In the genomic region with DNA sequence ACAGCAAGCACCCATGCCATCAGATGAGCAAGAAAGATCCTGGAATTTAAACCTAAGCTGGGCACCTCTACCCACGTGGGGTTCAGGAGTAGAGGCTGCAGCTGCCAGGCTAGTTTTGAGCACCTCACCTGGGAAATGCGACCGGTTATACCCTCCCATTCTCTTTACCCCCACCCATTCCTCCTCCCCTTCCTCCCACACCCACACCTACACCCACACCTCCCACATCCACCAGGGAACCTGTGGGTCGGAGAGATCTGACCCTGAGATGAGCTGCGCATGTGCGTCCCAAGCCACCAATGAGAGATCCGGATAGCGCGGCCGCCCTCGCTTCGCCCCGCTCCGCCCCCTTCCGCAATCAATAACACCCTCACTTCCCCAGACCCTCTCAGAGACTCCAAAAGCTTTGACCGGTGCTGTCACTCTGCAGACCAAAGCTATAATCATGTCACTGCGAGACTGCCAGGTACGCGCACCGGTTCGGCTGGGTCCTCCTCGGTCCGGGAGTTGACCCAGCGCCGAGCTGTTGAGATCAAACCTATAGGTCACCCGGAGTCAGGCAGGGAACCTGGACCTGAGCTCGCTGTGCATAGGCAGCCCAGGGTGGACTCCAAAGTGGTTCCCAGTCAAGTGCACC, we compare ENCODE assay signal across 8 mouse cellular contexts. TPM values are rescaled to one million over a fixed set of nuclear protein-coding genes. Genes with fewer than 3 reads are reported as not detected.
DNase-seq lines count a peak whose midpoint lies in the region; ATAC-seq lines count a peak whose summit lies in the region.

Gene Ttc38 (plus strand): TSS at position 353 of the 637 bp plus-strand sequence.

- peak within 1 kb of the TSS; percentile 59 for H3K9ac ChIP-seq in forebrain, embryonic 11.5 days (ENCODE audit: low read length)
- H3K9ac ChIP-seq in heart, embryonic 15.5 days = peak within 1 kb of the TSS; percentile 69
- H3K9ac ChIP-seq in liver, embryonic 13.5 days = peak within 1 kb of the TSS; percentile 74
- H3K9ac ChIP-seq in stomach, embryonic 15.5 days = peak within 1 kb of the TSS; percentile 14; the same call in 1 of the 2 replicates

- peak within 1 kb of the TSS; percentile 52 for H3K4me3 ChIP-seq in forebrain, embryonic 11.5 days (ENCODE audit: low read depth, low read length)
- H3K4me3 ChIP-seq in heart, embryonic 15.5 days = peak within 1 kb of the TSS; percentile 67
- H3K4me3 ChIP-seq in liver, embryonic 13.5 days (replicated peaks) = peak within 1 kb of the TSS; percentile 67
- H3K4me3 ChIP-seq in stomach, embryonic 15.5 days (replicated peaks) = peak within 1 kb of the TSS; percentile 51

- WGBS in forebrain, embryonic 11.5 days = 2% methylated on average over 27 of the region's 27 CpGs
- 1% methylated on average over 27 of the region's 27 CpGs for WGBS in heart, embryonic 15.5 days
- 1% methylated on average over 27 of the region's 27 CpGs for WGBS in liver, embryonic 13.5 days (ENCODE audit: insufficient replicate concordance)
- WGBS in stomach, embryonic 15.5 days = under 1% methylated on average over 27 of the region's 27 CpGs

- no peaks in the 10 kb centered on the region for H3K27me3 ChIP-seq in forebrain, embryonic 11.5 days (ENCODE audit: control insufficient read depth, insufficient read depth, low read length)
- no peaks in the 10 kb centered on the region for H3K27me3 ChIP-seq in heart, embryonic 15.5 days
- no peaks in the 10 kb centered on the region for H3K27me3 ChIP-seq in liver, embryonic 13.5 days
- H3K27me3 ChIP-seq in stomach, embryonic 15.5 days (replicated peaks) = no peaks in the 10 kb centered on the region

- H3K27ac ChIP-seq in forebrain, embryonic 11.5 days (ENCODE audit: low read depth, low read length) = no peak within 1 kb of the TSS
- H3K27ac ChIP-seq in heart, embryonic 15.5 days = no peak within 1 kb of the TSS
- H3K27ac ChIP-seq in liver, embryonic 13.5 days = peak within 1 kb of the TSS; percentile 72
- no peak within 1 kb of the TSS for H3K27ac ChIP-seq in stomach, embryonic 15.5 days

- H3K36me3 ChIP-seq in forebrain, embryonic 11.5 days (ENCODE audit: control insufficient read depth, insufficient read depth, low read length) = no peaks in the 10 kb centered on the region
- no peaks in the 10 kb centered on the region for H3K36me3 ChIP-seq in heart, embryonic 15.5 days
- H3K36me3 ChIP-seq in liver, embryonic 13.5 days = peaks cover 9% of the 10 kb centered on the region; the same call in 1 of the 2 replicates
- H3K36me3 ChIP-seq in stomach, embryonic 15.5 days = no peaks in the 10 kb centered on the region

- H3K4me2 ChIP-seq in forebrain, embryonic 11.5 days (ENCODE audit: low read depth, low read length, severe bottlenecking) = peak within 1 kb of the TSS; percentile 84
- peak within 1 kb of the TSS; percentile 87 for H3K4me2 ChIP-seq in heart, embryonic 15.5 days
- peak within 1 kb of the TSS; percentile 76 for H3K4me2 ChIP-seq in liver, embryonic 13.5 days
- H3K4me2 ChIP-seq in stomach, embryonic 15.5 days = peak within 1 kb of the TSS; percentile 78

- peak; percentile 86 for ATAC-seq in forebrain, embryonic 11.5 days (replicated peaks; ENCODE audit: low FRiP score)
- ATAC-seq in heart, embryonic 15.5 days (replicated peaks; ENCODE audit: insufficient number of reproducible peaks, insufficient read depth, low FRiP score, low read depth) = peak; percentile 83
- peak; percentile 87 for ATAC-seq in liver, embryonic 13.5 days (ENCODE audit: low read depth)
- ATAC-seq in stomach, embryonic 15.5 days (ENCODE audit: insufficient read depth, low FRiP score, low read depth) = peak; percentile 92

- H3K4me1 ChIP-seq in forebrain, embryonic 11.5 days (replicated peaks; ENCODE audit: control insufficient read depth, insufficient read depth, low read length) = no peaks in the 10 kb centered on the region
- peaks cover 15% of the 10 kb centered on the region for H3K4me1 ChIP-seq in heart, embryonic 15.5 days (replicated peaks)
- peaks cover 40% of the 10 kb centered on the region for H3K4me1 ChIP-seq in liver, embryonic 13.5 days (replicated peaks)
- H3K4me1 ChIP-seq in stomach, embryonic 15.5 days = 0 out of 2 replicates have a peak, but pooled peaks cover 6% of the 10 kb centered on the region

- DNase-seq in CD8-positive naive resting alpha-beta T cell, adult 2 months (ENCODE audit: low read depth in 2 of 2, low spot score in 2 of 2) = peak; percentile 45 to 54
- peak; percentile 70 for DNase-seq in c-Kit-positive CD71-positive TER-119-negative erythroid progenitor cells, embryonic 14.5 days (ENCODE audit: low read depth)
- DNase-seq in forebrain, embryonic 11.5 days (ENCODE audit: low spot score) = peak; percentile 84
- DNase-seq in kidney, postnatal 25 days = peak; percentile 93 to 96
- DNase-seq in liver, embryonic 13.5 days = peak; percentile 73
- peak; percentile 77 for DNase-seq in neural tube, embryonic 10.5 days (ENCODE audit: extremely low spot score, low spot score)

- no peaks in the 10 kb centered on the region for H3K9me3 ChIP-seq in forebrain, embryonic 11.5 days (ENCODE audit: control insufficient read depth, low read length)
- H3K9me3 ChIP-seq in heart, embryonic 15.5 days (replicated peaks) = no peaks in the 10 kb centered on the region
- H3K9me3 ChIP-seq in liver, embryonic 13.5 days (replicated peaks) = no peaks in the 10 kb centered on the region
- H3K9me3 ChIP-seq in stomach, embryonic 15.5 days = no peaks in the 10 kb centered on the region

RNA-seq across cellular contexts. Expression of gene Ttc38, which starts in this region (rescaled TPM):
- 2.5 and 2.8 TPM in 2 replicates for polyA plus RNA-seq in forebrain, embryonic 11.5 days (2014; fragmentation: Nextera tagmentation; extraction: Ambion mirVana)
- 4.1 and 5.7 TPM in 2 replicates for polyA plus RNA-seq in heart, embryonic 15.5 days (2015; fragmentation: Nextera tagmentation; extraction: Ambion mirVana)
- polyA plus RNA-seq in liver, embryonic 13.5 days (2015; fragmentation: Nextera tagmentation; extraction: Ambion mirVana) = 6.4 and 6.8 TPM in 2 replicates
- 8.3 and 9.1 TPM in 2 replicates for polyA plus RNA-seq in stomach, embryonic 15.5 days (2015; fragmentation: Nextera tagmentation; extraction: Ambion mirVana)

Comparison
In these comparisons a context has a peak if more than half of its experiments do, and no peak if none do; other contexts are left out.
1. H3K9ac ChIP-seq: peak in every context shown above with its lines; median percentile 74 in liver, embryonic 13.5 days; 69 in heart, embryonic 15.5 days; 59 in forebrain, embryonic 11.5 days; 14 in stomach, embryonic 15.5 days.